Mouse (Mus musculus) fat pad, adult 2 months (tissue): Measurements from ENCODE around the gene Pde4b.

Source experiments
- DNase-seq: peaks from one replicate; pipeline ENCODE4 v3.0.0-alpha.2; 2011; ENCODE audit warnings: low read depth, low spot score; ENCODE audit errors: extremely low read depth

Gene Pde4b

GRCm38 (mm10) chr4:102533183-102534048, 446.1 kb downstream of the Pde4b start:
- DNase-seq, result no peak

- DNase-seq, result no peak
Observed at GRCm38 (mm10) chr4:102534049-102534730, 446.8 kb downstream of the Pde4b start.

- no peak for DNase-seq
Observed at GRCm38 (mm10) chr4:102535886-102536285, 448.5 kb downstream of the Pde4b start.

GRCm38 (mm10) chr4:102538266-102538665, 450.9 kb downstream of the Pde4b start:
- peak; percentile 87 for DNase-seq

GRCm38 (mm10) chr4:102538793-102539192, 451.4 kb downstream of the Pde4b start:
- DNase-seq, result peak; percentile 89

- DNase-seq, result no peak
Observed at GRCm38 (mm10) chr4:102539598-102540180, 452.3 kb downstream of the Pde4b start.

GRCm38 (mm10) chr4:102542976-102543375, 455.6 kb downstream of the Pde4b start:
- DNase-seq, result peak; percentile 74

GRCm38 (mm10) chr4:102545226-102545625, 457.9 kb downstream of the Pde4b start:
- no peak for DNase-seq

GRCm38 (mm10) chr4:102555566-102555965, 468.2 kb downstream of the Pde4b start:
- no peak for DNase-seq

- no peak for DNase-seq
Observed at GRCm38 (mm10) chr4:102557006-102557405, 469.7 kb downstream of the Pde4b start.

GRCm38 (mm10) chr4:102557508-102558220, 470.3 kb downstream of the Pde4b start:
- no peak for DNase-seq

GRCm38 (mm10) chr4:102558328-102558727, 471.0 kb downstream of the Pde4b start:
- no peak for DNase-seq

GRCm38 (mm10) chr4:102560676-102561280, 473.4 kb downstream of the Pde4b start:
- peak; percentile 98 for DNase-seq

- DNase-seq, result no peak
Observed at GRCm38 (mm10) chr4:102563273-102563855, 476.0 kb downstream of the Pde4b start.

GRCm38 (mm10) chr4:102564286-102564685, 476.9 kb downstream of the Pde4b start:
- no peak for DNase-seq

GRCm38 (mm10) chr4:102566421-102566820, 479.1 kb downstream of the Pde4b start:
- DNase-seq, result no peak

GRCm38 (mm10) chr4:102567111-102567510, 479.8 kb downstream of the Pde4b start:
- DNase-seq, result no peak

- DNase-seq, result no peak
Observed at GRCm38 (mm10) chr4:102567676-102568254, 480.4 kb downstream of the Pde4b start.

GRCm38 (mm10) chr4:102568591-102568990, 481.2 kb downstream of the Pde4b start:
- no peak for DNase-seq

- DNase-seq, result no peak
Observed at GRCm38 (mm10) chr4:102569101-102569583, 481.8 kb downstream of the Pde4b start.
